Mouse (Mus musculus) cerebellum, adult 2 months (tissue): ENCODE data around the gene Cfap44.

ENCODE experiments used
- CTCF ChIP-seq: fragments of 200-500 bp; IDR thresholded peaks from 2 replicates; pipeline ENCODE4 v1.5.1; 2011; ENCODE audit warnings: low read depth, mild to moderate bottlenecking, control low read depth, low read length, moderate library complexity, borderline replicate concordance; ENCODE audit not compliant: insufficient read depth
- POLR2A ChIP-seq: fragments of 200-500 bp; IDR thresholded peaks from 2 replicates; pipeline ENCODE4 v1.6.1; 2011; ENCODE audit warnings: low read length, control low read depth, borderline replicate concordance; ENCODE audit not compliant: insufficient read depth

DNA sequence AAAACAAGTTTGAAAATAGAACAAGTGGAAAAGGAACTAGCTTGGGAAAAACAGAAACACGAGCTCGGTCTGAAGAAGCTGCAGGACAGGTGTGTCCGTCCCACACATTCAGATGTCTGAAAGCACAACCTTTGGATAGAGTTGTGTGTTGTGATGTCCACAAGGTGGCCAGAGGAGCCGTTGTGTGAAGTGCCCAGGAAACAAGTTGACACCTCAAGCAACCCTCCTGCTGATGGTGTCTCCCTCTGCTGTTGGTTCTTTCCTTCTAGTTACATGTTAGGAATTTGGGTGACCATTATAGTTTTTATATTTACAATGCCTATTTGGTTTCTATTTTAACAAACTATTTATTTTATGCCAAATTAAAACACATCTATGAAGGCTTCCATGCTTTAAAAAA is 40.9 kb downstream of the Cfap44 start:
- TF ChIP-seq CTCF = peak; percentile 34; the same call in 1 of the 2 replicates
- TF ChIP-seq POLR2A = no peak
